Comparison of ENCODE assay signal across 9 mouse cellular contexts in genomic region chrX:52743781-52744180, GRCm38 (mm10). TPM values are rescaled to one million over a fixed set of nuclear protein-coding genes. Genes with fewer than 3 reads are reported as not detected.
A peak's percentile ranks its signal among the peaks of the same experiment; 100 is the strongest.
DNase-seq lines count a peak whose midpoint lies in the region; ATAC-seq lines count a peak whose summit lies in the region.
"Had no signal": no experiment of that assay in that cellular context is flagged by ENCODE, and none has a peak within 500 bp of the region (broad histone marks: within the 10 kb centered on the region; RNA-seq: fewer than 3 reads in every experiment).

No protein-coding gene starts in this region.

- H3K9me3 ChIP-seq in heart, embryonic 12.5 days (replicated peaks): no peaks in the 10 kb centered on the region
- H3K9me3 ChIP-seq in hindbrain, embryonic 12.5 days (replicated peaks): no peaks in the 10 kb centered on the region
- H3K9me3 ChIP-seq in midbrain, embryonic 16.5 days (replicated peaks; ENCODE audit: control insufficient read depth, low read length, poor library complexity, severe bottlenecking): no peaks in the 10 kb centered on the region

- H3K9ac ChIP-seq in heart, embryonic 12.5 days: no peak overlapping the region; the same call in 1 of the 2 replicates
- H3K9ac ChIP-seq in hindbrain, embryonic 12.5 days: peak overlapping the region; percentile 35; the same call in 1 of the 2 replicates
- H3K9ac ChIP-seq in midbrain, embryonic 16.5 days (ENCODE audit: low read depth, low read length): peak overlapping the region; percentile 25; the same call in 1 of the 2 replicates

- peaks cover 38% of the 10 kb centered on the region for H3K27me3 ChIP-seq in heart, embryonic 12.5 days (replicated peaks)
- H3K27me3 ChIP-seq in hindbrain, embryonic 12.5 days: peaks cover 14% of the 10 kb centered on the region
- H3K27me3 ChIP-seq in midbrain, embryonic 16.5 days (ENCODE audit: control insufficient read depth, insufficient read depth, low read depth, low read length): no peaks in the 10 kb centered on the region; the same call in 1 of the 2 replicates

- H3K4me3 ChIP-seq in heart, embryonic 12.5 days: peak overlapping the region; percentile 52
- peak overlapping the region; percentile 43 for H3K4me3 ChIP-seq in hindbrain, embryonic 12.5 days
- peak overlapping the region; percentile 44 for H3K4me3 ChIP-seq in midbrain, embryonic 16.5 days (ENCODE audit: low read depth, low read length)

- H3K4me1 ChIP-seq in heart, embryonic 12.5 days (replicated peaks): no peaks in the 10 kb centered on the region
- H3K4me1 ChIP-seq in hindbrain, embryonic 12.5 days: no peaks in the 10 kb centered on the region
- H3K4me1 ChIP-seq in midbrain, embryonic 16.5 days (ENCODE audit: control insufficient read depth, insufficient read depth, low read length): no peaks in the 10 kb centered on the region; the same call in 1 of the 2 replicates

- peak overlapping the region; percentile 93 for H3K4me2 ChIP-seq in heart, embryonic 12.5 days
- peak overlapping the region; percentile 83 for H3K4me2 ChIP-seq in hindbrain, embryonic 12.5 days (replicated peaks)
- peak overlapping the region; percentile 94 for H3K4me2 ChIP-seq in midbrain, embryonic 16.5 days (ENCODE audit: low read length)

- WGBS in heart, embryonic 12.5 days: 16% methylated on average over 15 of the region's 15 CpGs
- WGBS in hindbrain, embryonic 12.5 days: 16% methylated on average over 15 of the region's 15 CpGs
- 18% methylated on average over 15 of the region's 15 CpGs for WGBS in midbrain, embryonic 16.5 days

- no peak for ATAC-seq in heart, embryonic 12.5 days (ENCODE audit: insufficient number of reproducible peaks, low FRiP score)
- ATAC-seq in hindbrain, embryonic 12.5 days (ENCODE audit: low FRiP score): no peak
- ATAC-seq in midbrain, embryonic 16.5 days: no peak
- ATAC-seq in inflammation-experienced regulatory T-cells, adult 6 months: no peak

- no peaks in the 10 kb centered on the region for H3K36me3 ChIP-seq in heart, embryonic 12.5 days
- H3K36me3 ChIP-seq in hindbrain, embryonic 12.5 days: no peaks in the 10 kb centered on the region
- no peaks in the 10 kb centered on the region for H3K36me3 ChIP-seq in midbrain, embryonic 16.5 days (ENCODE audit: control insufficient read depth, insufficient read depth, low read length)

- intact Hi-C loops in heart, postnatal 25 days (cut with DNase I): no loop called here

- DNase-seq in heart, postnatal 25 days (ENCODE audit: low spot score): no peak
- peak; percentile 4 for DNase-seq in T-cell, adult 2 months (ENCODE audit: low spot score)
- DNase-seq in right cerebral cortex, postnatal 10 days (ENCODE audit: low spot score in 2 of 2): no peak
- DNase-seq in adrenal gland, postnatal 25 days: no peak

- H3K27ac ChIP-seq in heart, embryonic 12.5 days (ENCODE audit: poor library complexity, severe bottlenecking): no peak overlapping the region
- H3K27ac ChIP-seq in hindbrain, embryonic 12.5 days: no peak overlapping the region
- H3K27ac ChIP-seq in midbrain, embryonic 16.5 days (ENCODE audit: low read length): no peak overlapping the region

RNA-seq across cellular contexts. Expression of gene Ccdc160, which starts 47.2 kb away (rescaled TPM):
- polyA plus RNA-seq in heart, embryonic 12.5 days (2016; fragmentation: Nextera tagmentation; extraction: Ambion mirVana): 0.40 and 0.69 TPM in 2 replicates
- under 1 TPM; 0.22 to 0.60 TPM for total RNA-seq in heart, postnatal 25 days (2021)
- 4.1 and 4.6 TPM in 2 replicates for polyA plus RNA-seq in hindbrain, embryonic 12.5 days (2016; fragmentation: Nextera tagmentation; extraction: Ambion mirVana)
- polyA plus RNA-seq in midbrain, embryonic 16.5 days (2015; fragmentation: Nextera tagmentation; extraction: Ambion mirVana): 8.7 and 9.6 TPM in 2 replicates
- polyA plus RNA-seq in inflammation-experienced regulatory T-cells, adult 6 months (2017; shearing (Covaris generic)): not detected
- 13.6 and 14.0 TPM in 2 replicates for total RNA-seq in adrenal gland, postnatal 25 days (2021)
- polyA plus RNA-seq: C2C12 had no signal
